Mouse (Mus musculus): ENCODE results near the gene Dab1. TPM values are rescaled to one million over a fixed set of nuclear protein-coding genes. Genes with fewer than 3 reads are reported as not detected.

Dab1 gene
- polyA plus RNA-seq, 1 experiment from 2014 or later, result 41.3 TPM

DNA sequence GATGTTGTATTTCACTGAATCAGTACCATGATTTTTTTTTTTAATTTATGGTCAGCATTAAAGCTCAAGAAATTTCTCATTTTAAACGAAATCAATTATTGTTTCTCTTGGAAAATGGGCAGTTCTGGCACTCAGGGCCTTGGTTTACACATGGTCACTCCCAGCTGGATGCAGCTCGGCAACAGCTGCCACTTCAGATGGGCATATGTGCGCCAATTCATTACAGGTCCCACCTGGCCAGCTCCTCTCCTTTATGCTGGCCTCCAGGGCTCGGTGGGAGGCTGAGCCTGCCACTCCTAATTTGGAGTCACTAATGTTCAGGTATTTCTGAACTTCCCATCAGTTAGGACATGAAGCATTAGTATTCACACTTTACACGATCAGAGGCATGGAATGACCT is 582.5 kb downstream of the Dab1 start:
- Histone ChIP-seq H3K27me3 (replicated peaks) (no peaks in the 10 kb centered on the region), H3K4me3 (no peak overlapping the region), H3K27ac (no peak overlapping the region), H3K4me1 (no peaks in the 10 kb centered on the region), H3K4me2 (replicated peaks) (no peak overlapping the region), H3K9ac (no peak overlapping the region), H3K36me3 (no peaks in the 10 kb centered on the region), H3K9me3 (no peaks in the 10 kb centered on the region)
- 83% methylated on average over 5 of the region's 5 CpGs for WGBS
- no peak for ATAC-seq (ENCODE audit: low FRiP score, low read depth)

DNA sequence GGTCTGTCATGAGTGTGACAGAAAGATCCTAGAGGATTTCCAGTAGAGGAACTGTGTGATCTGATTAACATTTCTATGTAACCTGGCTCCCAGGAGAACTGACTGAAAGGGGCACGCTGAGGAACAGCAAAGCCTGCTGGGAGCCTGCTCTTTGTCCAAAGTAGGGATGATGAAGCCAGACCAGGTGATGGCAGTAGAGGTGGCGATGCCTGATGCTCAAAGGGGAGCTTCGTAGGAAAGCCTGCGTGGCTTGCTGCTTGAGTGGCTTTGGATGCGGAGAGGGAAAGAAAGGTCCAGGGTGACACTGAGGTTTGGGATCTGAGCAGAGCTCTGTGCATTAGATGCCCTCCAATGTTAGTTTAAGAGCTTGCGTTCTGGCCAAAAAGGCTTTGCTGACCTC is 584.9 kb downstream of the Dab1 start:
- Histone ChIP-seq H3K9ac (no peak overlapping the region), H3K4me1 (no peaks in the 10 kb centered on the region), H3K9me3 (no peaks in the 10 kb centered on the region), H3K36me3 (no peaks in the 10 kb centered on the region), H3K27ac (no peak overlapping the region), H3K4me2 (replicated peaks) (no peak overlapping the region), H3K4me3 (no peak overlapping the region), H3K27me3 (replicated peaks) (no peaks in the 10 kb centered on the region)
- 53% methylated on average over 6 of the region's 6 CpGs for WGBS
- ATAC-seq (ENCODE audit: low FRiP score, low read depth), result no peak

DNA sequence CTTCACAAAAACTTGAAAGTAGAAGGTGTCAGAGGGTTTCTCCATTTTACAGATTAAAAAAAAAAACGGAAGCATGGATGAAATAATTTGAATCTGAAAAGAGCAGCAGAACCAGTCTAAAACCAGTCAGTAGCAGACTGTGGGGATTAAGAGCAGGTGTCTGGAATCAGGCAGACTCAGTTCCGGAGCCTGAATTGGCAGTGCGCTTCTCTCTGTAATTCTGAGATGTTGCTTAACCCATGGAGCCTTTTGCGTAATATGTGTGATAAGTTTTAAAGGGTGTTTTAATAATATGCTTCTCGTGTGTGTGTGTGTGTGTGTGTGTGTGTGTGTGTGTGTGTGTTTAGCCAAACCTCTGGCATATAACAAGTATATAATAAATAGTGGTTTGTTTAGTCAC is 587.5 kb downstream of the Dab1 start:
- no peak overlapping the region for H3K4me2 ChIP-seq (replicated peaks)
- ATAC-seq (ENCODE audit: low FRiP score, low read depth), result no peak
- H3K27me3 ChIP-seq (replicated peaks), result no peaks in the 10 kb centered on the region
- no peak overlapping the region for H3K27ac ChIP-seq
- H3K9me3 ChIP-seq, result 0 out of 2 replicates have a peak, but pooled peaks cover 3% of the 10 kb centered on the region
- WGBS, result 81% methylated on average over 5 of the region's 5 CpGs
- H3K9ac ChIP-seq, result no peak overlapping the region
- H3K4me3 ChIP-seq, result no peak overlapping the region
- H3K4me1 ChIP-seq, result no peaks in the 10 kb centered on the region
- H3K36me3 ChIP-seq, result no peaks in the 10 kb centered on the region

DNA sequence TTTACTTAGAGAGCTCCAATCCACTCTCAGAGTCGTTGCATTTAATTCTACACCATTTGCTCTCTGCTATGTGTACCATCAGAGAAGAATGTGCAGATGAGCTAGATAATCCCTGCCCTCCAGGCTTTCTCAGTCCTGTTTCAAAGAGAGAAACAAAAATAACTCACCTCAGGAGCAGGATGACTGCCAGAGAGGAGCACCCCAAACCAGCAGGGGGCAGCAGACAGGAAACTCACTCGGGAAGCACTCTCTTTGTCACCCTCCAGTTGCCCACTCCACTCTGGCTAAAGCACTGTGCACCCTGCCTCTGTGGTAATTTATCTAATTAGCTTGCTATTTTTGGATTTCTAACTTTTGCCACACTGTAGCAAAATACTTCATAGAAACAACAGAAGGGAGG is 589.9 kb downstream of the Dab1 start:
- WGBS, result 30% methylated on average over 2 of the region's 2 CpGs
- H3K36me3 ChIP-seq, result no peaks in the 10 kb centered on the region
- H3K27me3 ChIP-seq (replicated peaks), result no peaks in the 10 kb centered on the region
- H3K27ac ChIP-seq, result no peak overlapping the region
- no peak overlapping the region for H3K9ac ChIP-seq
- H3K4me2 ChIP-seq (replicated peaks), result no peak overlapping the region
- no peaks in the 10 kb centered on the region for H3K4me1 ChIP-seq
- ATAC-seq (ENCODE audit: low FRiP score, low read depth), result no peak
- no peak overlapping the region for H3K4me3 ChIP-seq
- 0 out of 2 replicates have a peak, but pooled peaks cover 3% of the 10 kb centered on the region for H3K9me3 ChIP-seq

DNA sequence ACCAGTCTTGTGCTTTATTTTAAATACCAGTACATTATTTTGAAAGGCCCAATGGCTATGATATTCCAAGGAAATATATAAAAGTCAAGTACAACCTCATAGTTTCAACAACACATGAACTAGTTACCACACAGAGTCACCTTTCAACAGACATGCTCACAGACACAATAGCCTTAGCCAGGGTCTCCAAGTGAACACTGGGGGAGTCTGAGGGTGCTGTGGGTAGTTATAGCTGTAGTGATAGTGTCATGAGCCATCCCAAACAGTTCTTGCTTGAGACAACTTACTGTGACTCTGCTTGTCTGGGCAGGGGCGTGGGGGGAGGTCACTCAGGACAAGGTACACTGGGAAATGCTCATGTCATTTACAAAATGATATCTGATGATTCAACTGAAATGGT is 591.6 kb downstream of the Dab1 start:
- Histone ChIP-seq H3K4me2 (replicated peaks) (no peak overlapping the region), H3K4me3 (no peak overlapping the region), H3K9ac (no peak overlapping the region), H3K27ac (no peak overlapping the region), H3K9me3 (0 out of 2 replicates have a peak, but pooled peaks cover 3% of the 10 kb centered on the region), H3K4me1 (no peaks in the 10 kb centered on the region), H3K27me3 (replicated peaks) (no peaks in the 10 kb centered on the region), H3K36me3 (no peaks in the 10 kb centered on the region)
- WGBS, result 85% methylated on average over 1 of the region's 1 CpGs
- ATAC-seq (ENCODE audit: low FRiP score, low read depth), result no peak

DNA sequence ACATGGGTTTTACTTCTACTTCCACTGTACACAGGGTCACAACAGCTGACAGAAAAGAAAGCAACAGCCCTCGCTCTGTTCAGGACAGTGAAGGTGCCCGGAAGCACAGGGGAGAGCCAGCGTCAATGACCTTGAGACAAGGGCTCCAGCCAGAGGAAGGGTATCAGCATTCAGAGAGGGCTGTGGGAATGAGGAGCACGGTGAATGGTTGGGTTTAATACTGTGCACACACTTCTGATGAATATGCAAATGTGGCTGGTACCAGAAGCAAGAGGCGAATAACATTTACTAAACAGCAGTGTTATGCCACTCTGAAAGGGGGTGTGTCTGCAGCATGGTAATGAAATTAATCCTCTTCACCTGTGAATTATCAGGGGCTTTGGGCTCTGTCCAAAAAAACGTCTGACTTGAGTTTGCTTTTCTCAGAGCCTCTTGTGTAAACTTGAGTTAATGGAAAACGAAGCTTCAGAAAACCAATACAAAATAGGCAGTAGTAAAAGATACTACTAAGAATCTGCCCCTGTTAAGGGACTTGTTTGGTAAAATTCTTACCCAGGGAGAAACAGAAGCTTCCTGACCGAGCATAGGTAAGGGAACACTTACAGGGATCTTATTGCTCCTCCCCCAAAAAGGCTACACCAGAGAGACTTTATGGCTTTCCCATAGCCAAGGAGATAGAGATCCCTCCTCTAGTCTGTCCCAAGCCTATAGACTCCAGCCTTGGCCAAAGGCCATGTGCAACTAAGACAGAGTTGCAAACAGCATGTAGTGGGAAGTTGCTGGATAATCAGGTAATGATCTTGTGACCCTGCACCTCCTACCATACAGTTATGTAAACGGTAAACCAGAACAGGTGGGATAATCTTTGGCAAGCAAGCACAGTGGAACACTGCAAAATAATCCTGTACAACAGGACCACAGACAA is 592.6 kb downstream of the Dab1 start:
- no peak for ATAC-seq (ENCODE audit: low FRiP score, low read depth)
- 73% methylated on average over 9 of the region's 9 CpGs for WGBS
- no peak overlapping the region for H3K27ac ChIP-seq
- no peak overlapping the region for H3K4me3 ChIP-seq
- no peak overlapping the region for H3K4me2 ChIP-seq (replicated peaks)
- H3K27me3 ChIP-seq (replicated peaks), result no peaks in the 10 kb centered on the region
- H3K36me3 ChIP-seq, result no peaks in the 10 kb centered on the region
- H3K9me3 ChIP-seq, result 0 out of 2 replicates have a peak, but pooled peaks cover 3% of the 10 kb centered on the region
- H3K9ac ChIP-seq, result no peak overlapping the region
- no peaks in the 10 kb centered on the region for H3K4me1 ChIP-seq

DNA sequence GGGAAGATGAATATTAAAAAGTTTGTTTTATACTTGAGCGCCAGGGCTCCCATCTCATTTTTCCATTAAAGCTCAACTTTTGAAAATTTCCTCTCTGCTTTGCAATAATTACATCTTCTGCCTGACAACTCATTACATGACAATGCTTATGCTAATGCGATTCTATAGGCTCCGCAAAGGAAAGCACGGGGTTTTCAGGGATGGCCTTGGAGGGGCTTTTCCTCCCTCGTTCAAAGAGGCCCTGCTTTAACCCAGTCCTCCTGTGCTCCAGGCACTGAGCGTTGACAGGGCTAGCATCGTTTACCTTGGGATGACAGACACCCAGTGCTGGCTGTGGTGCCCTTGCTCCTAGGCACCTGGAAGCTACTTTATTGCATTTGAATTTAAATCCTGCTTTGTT is 595.6 kb downstream of the Dab1 start:
- Histone ChIP-seq H3K9me3 (0 out of 2 replicates have a peak, but pooled peaks cover 3% of the 10 kb centered on the region), H3K36me3 (no peaks in the 10 kb centered on the region), H3K4me3 (no peak overlapping the region), H3K9ac (no peak overlapping the region), H3K4me1 (no peaks in the 10 kb centered on the region; the same call in 1 of the 2 replicates), H3K27ac (no peak overlapping the region), H3K27me3 (replicated peaks) (no peaks in the 10 kb centered on the region), H3K4me2 (replicated peaks) (no peak overlapping the region)
- ATAC-seq (ENCODE audit: low FRiP score, low read depth), result no peak
- WGBS, result 33% methylated on average over 7 of the region's 7 CpGs

DNA sequence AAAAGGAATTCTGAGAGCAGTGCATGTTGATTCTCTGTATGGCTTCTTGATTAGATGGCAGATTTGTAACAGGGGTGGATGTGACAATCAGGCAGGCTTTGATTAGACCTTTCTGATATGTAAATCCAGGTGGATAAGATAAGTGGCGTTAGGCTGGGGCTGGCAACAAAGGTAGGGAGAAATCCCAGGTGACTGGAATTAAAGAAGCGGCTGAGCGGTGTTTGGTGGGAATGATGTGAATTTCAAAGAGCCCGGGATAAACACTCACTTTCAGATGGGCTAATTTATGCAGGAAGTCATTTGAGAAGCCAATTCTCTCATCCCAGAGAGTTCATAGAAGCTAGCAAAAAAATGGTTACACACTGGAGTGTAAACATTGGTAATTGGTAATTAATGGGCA is 598.2 kb downstream of the Dab1 start:
- WGBS, result 47% methylated on average over 4 of the region's 4 CpGs
- Histone ChIP-seq H3K9ac (no peak overlapping the region), H3K27me3 (replicated peaks) (no peaks in the 10 kb centered on the region), H3K4me2 (replicated peaks) (no peak overlapping the region), H3K9me3 (no peaks in the 10 kb centered on the region), H3K4me3 (no peak overlapping the region), H3K4me1 (no peaks in the 10 kb centered on the region; the same call in 1 of the 2 replicates), H3K27ac (no peak overlapping the region), H3K36me3 (no peaks in the 10 kb centered on the region)
- no peak for ATAC-seq (ENCODE audit: low FRiP score, low read depth)

DNA sequence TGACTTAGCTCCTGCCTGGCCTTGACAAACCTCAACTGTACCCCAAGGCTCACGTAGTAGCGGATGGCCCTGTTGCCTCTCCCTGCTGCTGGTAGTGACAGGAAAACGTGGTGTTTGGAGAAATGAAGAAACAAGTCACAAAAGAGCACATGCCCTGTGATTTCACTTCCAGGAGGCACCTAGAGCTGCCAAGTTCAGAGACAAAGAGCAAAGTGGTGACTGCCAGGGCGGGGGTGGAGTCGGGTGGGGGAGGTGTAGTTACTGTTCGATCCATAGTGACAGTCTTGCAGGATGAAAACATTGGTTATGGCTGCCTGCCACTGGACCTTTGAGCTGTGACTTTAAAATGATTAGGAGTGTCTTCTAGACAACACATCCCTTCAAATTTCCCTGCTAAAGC is 599.6 kb downstream of the Dab1 start:
- Histone ChIP-seq H3K27ac (no peak overlapping the region), H3K9me3 (no peaks in the 10 kb centered on the region), H3K27me3 (replicated peaks) (no peaks in the 10 kb centered on the region), H3K9ac (no peak overlapping the region), H3K4me3 (no peak overlapping the region), H3K4me1 (no peaks in the 10 kb centered on the region; the same call in 1 of the 2 replicates), H3K4me2 (replicated peaks) (no peak overlapping the region), H3K36me3 (no peaks in the 10 kb centered on the region)
- ATAC-seq (ENCODE audit: low FRiP score, low read depth), result no peak
- WGBS, result 65% methylated on average over 6 of the region's 6 CpGs

DNA sequence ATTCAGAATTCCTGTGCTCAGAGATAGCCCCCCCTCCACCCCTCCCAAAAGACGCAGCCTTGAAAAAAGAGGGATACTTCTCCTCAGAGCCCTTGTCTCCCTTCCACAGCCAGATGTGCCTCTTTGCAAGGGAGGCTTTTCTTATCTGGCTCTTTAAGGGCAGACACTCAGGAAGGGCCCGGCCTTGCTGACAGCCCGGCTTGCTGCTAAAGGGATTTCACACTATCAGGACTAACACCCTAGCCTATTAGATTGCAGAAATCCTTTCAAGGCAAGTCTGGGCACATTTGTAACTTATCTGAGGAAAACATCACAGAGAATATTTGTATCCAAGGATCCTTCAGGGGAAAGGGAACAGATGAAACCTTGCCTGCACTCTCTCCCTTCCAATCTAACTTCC is 600.9 kb downstream of the Dab1 start:
- no peaks in the 10 kb centered on the region; the same call in 1 of the 2 replicates for H3K4me1 ChIP-seq
- no peak overlapping the region for H3K4me3 ChIP-seq
- no peaks in the 10 kb centered on the region for H3K36me3 ChIP-seq
- no peak for ATAC-seq (ENCODE audit: low FRiP score, low read depth)
- WGBS, result 55% methylated on average over 3 of the region's 3 CpGs
- H3K9me3 ChIP-seq, result no peaks in the 10 kb centered on the region
- no peak overlapping the region for H3K27ac ChIP-seq
- no peak overlapping the region for H3K9ac ChIP-seq
- no peak overlapping the region for H3K4me2 ChIP-seq (replicated peaks)
- H3K27me3 ChIP-seq (replicated peaks), result no peaks in the 10 kb centered on the region

DNA sequence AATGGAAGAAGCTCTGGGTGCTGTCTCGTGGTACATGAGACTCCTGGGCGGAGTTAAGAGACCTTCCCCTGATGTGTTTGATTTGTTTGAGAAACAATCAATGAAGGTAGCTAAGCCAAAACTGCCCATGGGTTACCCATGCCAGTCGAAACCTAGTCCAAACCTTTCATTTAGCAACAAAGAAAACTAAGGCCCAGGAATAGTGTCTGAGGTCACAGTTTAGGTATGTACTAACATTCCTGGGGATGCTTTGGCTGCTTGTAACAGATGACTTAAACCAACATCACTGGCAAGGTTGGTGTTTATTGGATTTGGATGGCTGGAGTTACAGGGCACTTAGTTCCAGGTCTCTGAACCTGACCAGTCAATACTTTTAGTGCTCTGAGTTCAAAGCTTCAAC is 610.1 kb downstream of the Dab1 start:
- WGBS, result 79% methylated on average over 3 of the region's 3 CpGs
- no peaks in the 10 kb centered on the region for H3K4me1 ChIP-seq
- H3K4me2 ChIP-seq (replicated peaks), result no peak overlapping the region
- no peaks in the 10 kb centered on the region for H3K9me3 ChIP-seq
- ATAC-seq (ENCODE audit: low FRiP score, low read depth), result no peak
- H3K4me3 ChIP-seq, result no peak overlapping the region
- no peak overlapping the region for H3K27ac ChIP-seq
- H3K27me3 ChIP-seq (replicated peaks), result no peaks in the 10 kb centered on the region
- no peaks in the 10 kb centered on the region for H3K36me3 ChIP-seq
- H3K9ac ChIP-seq, result no peak overlapping the region

DNA sequence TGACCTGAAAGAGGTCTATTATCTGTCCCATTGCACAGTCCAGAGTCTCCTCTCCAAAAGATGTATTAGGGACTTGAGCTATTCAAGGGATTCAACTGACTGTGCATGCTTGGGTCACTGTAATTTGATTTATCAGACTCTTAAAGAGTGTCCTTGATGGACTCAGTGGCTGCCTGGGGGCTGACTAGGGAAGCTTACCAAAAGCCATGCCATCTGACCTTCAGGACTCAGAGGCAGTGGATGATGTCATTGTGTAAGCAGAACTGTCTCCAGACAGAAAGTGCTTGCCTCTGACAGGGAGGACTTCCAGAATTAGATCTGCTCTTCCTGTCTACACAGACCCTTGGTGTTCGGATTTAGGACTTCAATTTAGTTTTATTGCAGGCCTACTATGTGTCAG is 627.3 kb downstream of the Dab1 start:
- H3K9ac ChIP-seq, result no peak overlapping the region
- H3K4me3 ChIP-seq, result no peak overlapping the region
- no peaks in the 10 kb centered on the region for H3K4me1 ChIP-seq
- WGBS, result 70% methylated on average over 1 of the region's 1 CpGs
- no peak overlapping the region for H3K27ac ChIP-seq
- H3K4me2 ChIP-seq (replicated peaks), result no peak overlapping the region
- no peaks in the 10 kb centered on the region for H3K27me3 ChIP-seq (replicated peaks)
- no peaks in the 10 kb centered on the region for H3K9me3 ChIP-seq
- no peak for ATAC-seq (ENCODE audit: low FRiP score, low read depth)
- no peaks in the 10 kb centered on the region for H3K36me3 ChIP-seq

DNA sequence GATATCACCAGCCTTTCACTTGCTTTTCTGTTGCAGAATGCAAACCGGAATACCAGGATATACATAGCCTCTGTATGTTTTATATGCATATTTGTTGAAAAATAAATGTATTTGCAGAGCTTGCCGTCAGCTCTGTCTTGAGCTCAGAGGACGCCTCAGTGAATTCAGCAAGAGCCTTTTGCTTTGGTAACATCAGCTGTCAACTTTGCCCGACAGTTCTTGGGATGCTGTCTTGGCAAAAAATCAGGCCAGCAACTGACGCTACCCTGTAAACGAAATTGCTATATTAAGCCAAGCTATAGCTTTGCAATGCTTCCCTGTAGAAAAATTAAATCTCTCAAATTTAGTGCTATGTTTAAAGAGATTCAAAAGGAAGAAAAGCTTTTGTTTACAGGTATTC is 630.3 kb downstream of the Dab1 start:
- no peaks in the 10 kb centered on the region for H3K27me3 ChIP-seq (replicated peaks)
- no peak overlapping the region for H3K9ac ChIP-seq
- no peaks in the 10 kb centered on the region for H3K36me3 ChIP-seq
- H3K9me3 ChIP-seq, result no peaks in the 10 kb centered on the region
- ATAC-seq (ENCODE audit: low FRiP score, low read depth), result no peak
- no peak overlapping the region for H3K4me2 ChIP-seq (replicated peaks)
- WGBS, result 85% methylated on average over 6 of the region's 6 CpGs
- H3K4me1 ChIP-seq, result no peaks in the 10 kb centered on the region
- no peak overlapping the region for H3K4me3 ChIP-seq
- no peak overlapping the region for H3K27ac ChIP-seq

Data from neural tube, embryonic 12.5 days (tissue).